Mouse (Mus musculus) lung, embryonic 16.5 days (tissue): ENCODE results near the gene Psmd4. TPM values are rescaled to one million over a fixed set of nuclear protein-coding genes. Genes with fewer than 3 reads are reported as not detected.

ENCODE experiments used
- ATAC-seq: fragments of 200-750 bp; cut with Nextera tagmentation; 2 replicates; pipeline ENCODE4 v1.8.0; 2017; ENCODE audit warnings: low read depth, mild to moderate bottlenecking, moderate library complexity
- H3K27ac ChIP-seq: fragments of 300-500 bp; sonication (generic); 2 replicates; pipeline ENCODE4 v1.5.1; 2014; ENCODE audit warnings: mild to moderate bottlenecking, control low read depth, low read length
- H3K27me3 ChIP-seq: fragments of 300-500 bp; sonication (generic); 2 replicates; pipeline ENCODE4 v1.6.1; 2014; ENCODE audit warnings: low read depth, low read length, mixed read lengths; ENCODE audit not compliant: control insufficient read depth, insufficient read depth
- H3K36me3 ChIP-seq: fragments of 300-500 bp; sonication (generic); 2 replicates; pipeline ENCODE4 v1.6.1; 2014; ENCODE audit warnings: low read length; ENCODE audit not compliant: control insufficient read depth, insufficient read depth
- H3K4me1 ChIP-seq: fragments of 300-500 bp; sonication (generic); replicated peaks from 2 replicates; pipeline ENCODE4 v1.6.1; 2014; ENCODE audit warnings: low read length, mixed read lengths; ENCODE audit not compliant: control insufficient read depth, insufficient read depth
- H3K4me2 ChIP-seq: fragments of 300-500 bp; sonication (generic); 2 replicates; pipeline ENCODE4 v1.6.1; 2014; ENCODE audit warnings: low read depth, low read length, control low read depth
- H3K4me3 ChIP-seq: fragments of 300-500 bp; sonication (generic); 2 replicates; pipeline ENCODE4 v1.5.1; 2014; ENCODE audit warnings: mild to moderate bottlenecking, low read length, control low read depth
- H3K9ac ChIP-seq: fragments of 300-500 bp; sonication (generic); 2 replicates; pipeline ENCODE4 v1.6.1; 2014; ENCODE audit warnings: low read length, control low read depth
- H3K9me3 ChIP-seq: fragments of 300-500 bp; sonication (generic); 2 replicates; pipeline ENCODE4 v1.6.1; 2016; ENCODE audit warnings: low read length; ENCODE audit not compliant: control insufficient read depth
- WGBS: fragments of 180-500 bp; shearing (Covaris S2); extraction: QIAGEN DNeasy Blood & Tissue Kit; methylation state at CpG from one replicate; pipeline ENCODE4 v1.1.7; 2014; 5-methylcytosine and 5-hydroxymethylcytosine counted together
- polyA plus RNA-seq: library from polyadenylated mRNA; unstranded; fragments of >200 nt; fragmentation: Nextera tagmentation; extraction: Ambion mirVana; gene quantifications from 2 replicates; pipeline ENCODE4 v1.2.1, GENCODE M21; 2015

Gene Psmd4
- polyA plus RNA-seq, 1 experiment from 2014 or later: 224 TPM

- 24% methylated on average over 10 of the region's 10 CpGs for WGBS
- peak overlapping the region; percentile 74 for H3K27ac ChIP-seq
- H3K9me3 ChIP-seq: no peaks in the 10 kb centered on the region
- peaks cover 12% of the 10 kb centered on the region for H3K4me1 ChIP-seq
- H3K4me3 ChIP-seq: no peak overlapping the region
- H3K4me2 ChIP-seq: no peak overlapping the region
- ATAC-seq: peak; percentile 84
- peaks cover 4% of the 10 kb centered on the region for H3K36me3 ChIP-seq
- H3K9ac ChIP-seq: peak overlapping the region; percentile 39; the same call in 1 of the 2 replicates
- no peaks in the 10 kb centered on the region for H3K27me3 ChIP-seq
These were observed 12.3 kb upstream of the Psmd4 start for GRCm38 (mm10) chr3:95054481-95055260.

- Histone ChIP-seq H3K4me2 (no peak overlapping the region), H3K4me3 (no peak overlapping the region), H3K27ac (no peak overlapping the region), H3K4me1 (peaks cover 12% of the 10 kb centered on the region), H3K9ac (no peak overlapping the region), H3K36me3 (peaks cover 4% of the 10 kb centered on the region), H3K27me3 (no peaks in the 10 kb centered on the region), H3K9me3 (no peaks in the 10 kb centered on the region)
- WGBS: 36% methylated on average over 3 of the region's 3 CpGs
- ATAC-seq: peak; percentile 32; the same call in 1 of the 2 replicates
These were observed 11.3 kb upstream of the Psmd4 start for GRCm38 (mm10) chr3:95053701-95054100.

GRCm38 (mm10) chr3:95052959-95053358 lies 10.5 kb upstream of the Psmd4 start:
- no peak overlapping the region for H3K27ac ChIP-seq
- H3K27me3 ChIP-seq: no peaks in the 10 kb centered on the region
- H3K9ac ChIP-seq: no peak overlapping the region
- no peak overlapping the region for H3K4me3 ChIP-seq
- no peak overlapping the region for H3K4me2 ChIP-seq
- ATAC-seq: no peak
- H3K36me3 ChIP-seq: peaks cover under 1% of the 10 kb centered on the region
- H3K9me3 ChIP-seq: no peaks in the 10 kb centered on the region
- peaks cover 12% of the 10 kb centered on the region for H3K4me1 ChIP-seq
- WGBS: 44% methylated on average over 1 of the region's 1 CpGs

- no peaks in the 10 kb centered on the region for H3K9me3 ChIP-seq
- no peak for ATAC-seq
- H3K36me3 ChIP-seq: no peaks in the 10 kb centered on the region
- 0 out of 2 replicates have a peak, but pooled peaks cover under 1% of the 10 kb centered on the region for H3K4me1 ChIP-seq
- WGBS: 52% methylated on average over 3 of the region's 3 CpGs
- H3K9ac ChIP-seq: no peak overlapping the region
- no peaks in the 10 kb centered on the region for H3K27me3 ChIP-seq
- H3K27ac ChIP-seq: no peak overlapping the region
- no peak overlapping the region for H3K4me3 ChIP-seq
- no peak overlapping the region for H3K4me2 ChIP-seq
These were observed 5.5 kb upstream of the Psmd4 start for GRCm38 (mm10) chr3:95047914-95048313.

- no peaks in the 10 kb centered on the region for H3K36me3 ChIP-seq
- H3K4me1 ChIP-seq: peaks cover 4% of the 10 kb centered on the region
- H3K9ac ChIP-seq: no peak overlapping the region
- no peak overlapping the region for H3K4me3 ChIP-seq
- WGBS: 76% methylated on average over 11 of the region's 11 CpGs
- no peak overlapping the region for H3K27ac ChIP-seq
- no peaks in the 10 kb centered on the region for H3K9me3 ChIP-seq
- no peak overlapping the region for H3K4me2 ChIP-seq
- no peak for ATAC-seq
- no peaks in the 10 kb centered on the region for H3K27me3 ChIP-seq
These were observed 4.1 kb upstream of the Psmd4 start for GRCm38 (mm10) chr3:95046462-95047057.

- ATAC-seq: no peak
- H3K9me3 ChIP-seq: no peaks in the 10 kb centered on the region
- H3K27me3 ChIP-seq: no peaks in the 10 kb centered on the region
- H3K4me1 ChIP-seq: peaks cover 8% of the 10 kb centered on the region
- 64% methylated on average over 6 of the region's 6 CpGs for WGBS
- peak overlapping the region; percentile 58 for H3K27ac ChIP-seq
- H3K9ac ChIP-seq: no peak overlapping the region
- no peaks in the 10 kb centered on the region for H3K36me3 ChIP-seq
- no peak overlapping the region for H3K4me3 ChIP-seq
- no peak overlapping the region for H3K4me2 ChIP-seq
These were observed 837 bp upstream of the Psmd4 start for GRCm38 (mm10) chr3:95043251-95043650.

- peak overlapping the region; percentile 50 for H3K9ac ChIP-seq
- ATAC-seq: peak; percentile 63
- no peaks in the 10 kb centered on the region for H3K27me3 ChIP-seq
- peaks cover 8% of the 10 kb centered on the region for H3K4me1 ChIP-seq
- no peaks in the 10 kb centered on the region for H3K9me3 ChIP-seq
- H3K27ac ChIP-seq: peak overlapping the region; percentile 86
- WGBS: 9% methylated on average over 7 of the region's 7 CpGs
- H3K36me3 ChIP-seq: no peaks in the 10 kb centered on the region
- peak overlapping the region; percentile 76 for H3K4me3 ChIP-seq
- H3K4me2 ChIP-seq: peak overlapping the region; percentile 65
These were observed 420 bp upstream of the Psmd4 start for GRCm38 (mm10) chr3:95042838-95043229.

GRCm38 (mm10) chr3:95041625-95042024 lies 789 bp downstream of the Psmd4 start:
- peaks cover 8% of the 10 kb centered on the region for H3K4me1 ChIP-seq
- no peaks in the 10 kb centered on the region for H3K36me3 ChIP-seq
- no peaks in the 10 kb centered on the region for H3K9me3 ChIP-seq
- ATAC-seq: no peak
- peak overlapping the region; percentile 76 for H3K4me3 ChIP-seq
- H3K4me2 ChIP-seq: peak overlapping the region; percentile 74
- WGBS: 6% methylated on average over 3 of the region's 3 CpGs
- no peaks in the 10 kb centered on the region for H3K27me3 ChIP-seq
- H3K9ac ChIP-seq: peak overlapping the region; percentile 89
- H3K27ac ChIP-seq: no peak overlapping the region

GRCm38 (mm10) chr3:95029953-95030352 lies 12.5 kb downstream of the Psmd4 start:
- H3K27me3 ChIP-seq: no peaks in the 10 kb centered on the region
- H3K4me1 ChIP-seq: peaks cover 7% of the 10 kb centered on the region
- H3K27ac ChIP-seq: no peak overlapping the region
- peaks cover 24% of the 10 kb centered on the region for H3K36me3 ChIP-seq
- no peak for ATAC-seq
- no peaks in the 10 kb centered on the region for H3K9me3 ChIP-seq
- H3K9ac ChIP-seq: no peak overlapping the region
- H3K4me2 ChIP-seq: no peak overlapping the region
- WGBS: 57% methylated on average over 3 of the region's 3 CpGs
- no peak overlapping the region for H3K4me3 ChIP-seq
